Mouse (Mus musculus) CD4-positive helper T cell, adult 2 months (primary cell): ENCODE measurements around the gene Exog.

ENCODE experiments used
- DNase-seq: peaks from one replicate; pipeline ENCODE4 v3.0.0-alpha.2; 2012; ENCODE audit warnings: low read depth, missing footprints, low spot score

Gene Exog

DNA sequence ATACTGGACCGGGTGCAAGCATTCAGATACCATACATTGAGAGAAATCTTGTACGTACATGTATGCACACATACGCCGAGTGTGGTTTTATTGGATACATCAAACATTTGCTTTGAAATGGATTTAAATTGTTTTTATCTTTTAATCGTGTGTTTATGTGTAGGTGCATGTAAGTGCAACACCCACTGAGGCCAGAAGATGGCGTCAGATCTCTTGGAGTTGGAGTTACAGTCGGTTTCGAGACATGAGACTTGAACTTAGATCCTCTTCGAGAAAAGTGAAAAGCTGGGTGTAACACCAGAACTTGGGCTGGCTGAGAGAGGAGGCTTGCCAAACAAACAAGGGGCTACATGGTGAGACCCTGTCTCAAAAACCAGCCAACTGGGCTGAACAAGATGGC is 58.9 kb downstream of the Exog start:
- no peak for DNase-seq

DNA sequence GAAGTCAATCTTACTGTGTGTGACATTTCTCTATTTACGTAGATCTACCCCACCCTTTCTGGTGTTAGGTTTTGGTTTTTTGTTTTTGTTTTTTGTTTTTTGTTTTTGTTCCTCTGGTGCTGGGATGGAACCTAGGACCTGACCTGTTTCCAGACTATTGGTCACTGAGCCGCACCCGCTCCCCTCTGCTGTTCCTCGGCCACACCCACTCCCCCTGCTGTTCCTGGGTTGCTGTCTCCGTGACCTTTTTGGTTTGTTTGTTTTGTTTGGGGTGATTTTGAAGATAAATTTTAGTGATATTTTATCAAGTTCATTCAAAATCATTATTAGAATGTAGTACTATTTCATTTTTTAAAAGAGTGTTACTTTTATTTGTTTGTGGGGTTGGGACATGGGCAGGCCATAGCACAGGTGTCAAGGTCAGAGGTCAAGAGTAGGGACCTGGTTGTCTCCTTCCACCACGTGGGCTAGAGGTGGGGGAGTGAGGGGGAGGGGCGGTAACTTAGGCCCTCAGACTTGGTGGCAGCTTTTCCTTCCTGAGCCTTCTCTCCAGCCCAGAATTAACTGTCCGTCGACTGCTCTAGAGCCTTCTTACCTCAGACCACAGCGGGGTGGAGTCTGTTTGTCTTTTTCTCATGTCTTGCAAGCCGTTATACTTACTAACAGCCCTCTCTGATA is 60.4 kb downstream of the Exog start:
- DNase-seq, result no peak

DNA sequence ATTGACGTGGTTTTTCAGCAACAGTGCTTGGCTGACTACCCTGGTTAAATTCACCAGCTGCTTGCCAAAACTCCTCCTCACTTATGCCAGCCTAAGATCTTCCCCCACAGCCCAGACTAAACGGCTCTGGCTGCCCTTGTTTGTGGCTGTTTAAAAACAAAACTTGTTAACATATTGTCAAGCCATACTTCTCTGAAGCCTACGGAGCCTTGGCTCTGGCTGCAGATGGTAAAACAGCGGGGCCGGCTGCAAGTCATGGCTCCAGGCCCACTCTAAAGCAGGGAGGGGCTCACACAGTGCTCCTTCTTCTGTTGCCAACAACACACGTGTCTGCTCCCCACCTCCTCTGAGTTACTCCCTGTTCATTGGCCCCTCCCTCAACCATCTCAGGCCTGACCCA is 66.2 kb downstream of the Exog start:
- no peak for DNase-seq

DNA sequence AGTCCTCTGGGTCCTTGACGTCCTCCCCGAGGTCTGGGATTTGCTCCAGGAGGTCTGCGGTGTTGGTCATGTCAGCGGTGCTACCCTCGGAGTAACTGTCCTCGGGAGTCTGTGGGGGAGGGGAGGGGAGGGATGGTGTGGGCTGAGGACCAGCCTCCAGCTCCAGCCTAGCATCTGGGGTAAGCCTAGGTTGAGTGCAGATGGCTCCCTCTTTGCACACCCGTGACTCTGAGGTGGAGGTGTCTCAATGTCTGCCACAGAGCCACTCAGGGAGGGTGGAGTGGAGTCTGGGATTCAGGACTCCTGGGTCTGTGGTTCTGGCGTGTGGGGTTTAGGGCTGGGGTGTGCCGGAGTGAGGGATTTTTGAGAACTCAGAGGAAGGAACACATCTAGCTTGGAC is 68.2 kb downstream of the Exog start:
- no peak for DNase-seq

DNA sequence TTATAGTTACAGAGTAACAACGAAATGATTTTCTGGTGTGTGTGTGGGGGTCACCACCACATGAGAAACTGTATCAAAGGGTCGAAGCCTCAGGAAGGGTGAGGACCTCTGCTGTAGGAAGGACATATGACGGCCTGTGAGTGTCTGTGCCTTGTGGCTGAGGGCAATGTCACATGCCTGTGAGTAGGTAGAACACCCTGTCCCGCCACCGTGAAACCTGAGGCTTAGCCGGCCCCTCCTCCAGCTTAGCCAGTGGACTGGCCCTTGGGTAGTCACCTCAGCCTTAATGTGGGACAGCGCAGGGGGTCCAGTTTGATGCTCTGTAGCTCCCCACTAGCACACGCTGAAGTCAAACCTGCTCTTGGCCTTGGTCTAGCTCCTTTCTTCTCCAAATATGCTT is 69.1 kb downstream of the Exog start:
- DNase-seq, result no peak

DNA sequence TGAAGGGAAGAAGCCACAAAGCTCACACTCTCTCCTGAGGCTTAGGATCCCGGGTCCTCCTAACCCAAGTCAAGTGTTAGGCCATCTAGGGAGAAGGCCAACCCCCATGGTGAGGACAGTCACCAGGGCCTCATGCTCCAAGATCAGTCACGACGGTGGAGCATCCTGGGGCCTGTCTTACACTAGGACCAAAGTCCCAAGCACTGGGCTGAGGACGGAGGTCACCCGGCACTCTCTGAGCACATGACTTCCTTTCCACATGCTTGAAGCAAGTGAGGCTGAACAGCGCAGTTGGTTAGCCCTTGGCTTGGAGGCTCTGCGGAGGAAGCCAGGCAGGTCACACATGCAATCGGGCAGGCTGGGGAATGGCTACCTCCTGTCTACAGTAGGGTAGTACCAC is 70.2 kb downstream of the Exog start:
- DNase-seq, result no peak
